Mouse (Mus musculus) thymus, postnatal 0 days (tissue): Measurements from ENCODE around the gene Tex44. TPM values are rescaled to one million over a fixed set of nuclear protein-coding genes. Genes with fewer than 3 reads are reported as not detected.
A peak's percentile ranks its signal among the peaks of the same experiment; 100 is the strongest.

Experiments used
- DNase-seq: peaks from one replicate; pipeline ENCODE4 v3.0.0-alpha.2; 2015; ENCODE audit warnings: low spot score
- polyA plus RNA-seq: library from polyadenylated mRNA; unstranded; fragments of >200 nt; fragmentation: Nextera tagmentation; extraction: Ambion mirVana; gene quantifications from 2 replicates; pipeline ENCODE4 v1.2.1, GENCODE M21; 2015

Gene Tex44
- polyA plus RNA-seq, 1 experiment from 2014 or later: 0.08 TPM

- no peak for DNase-seq
Measured at GRCm38 (mm10) chr1:86443386-86444172, 17.4 kb downstream of the Tex44 start.

- no peak for DNase-seq
Measured at GRCm38 (mm10) chr1:86447596-86448171, 21.6 kb downstream of the Tex44 start.

- DNase-seq: no peak
Measured at GRCm38 (mm10) chr1:86448272-86448671, 22.1 kb downstream of the Tex44 start.

GRCm38 (mm10) chr1:86449966-86450365 is 23.8 kb downstream of the Tex44 start:
- DNase-seq: no peak

GRCm38 (mm10) chr1:86452713-86453112 is 26.6 kb downstream of the Tex44 start:
- DNase-seq: no peak

GRCm38 (mm10) chr1:86456892-86457581 is 30.9 kb downstream of the Tex44 start:
- no peak for DNase-seq

- DNase-seq: no peak
Measured at GRCm38 (mm10) chr1:86459371-86459770, 33.2 kb downstream of the Tex44 start.

- DNase-seq: no peak
Measured at GRCm38 (mm10) chr1:86464223-86464874, 38.2 kb downstream of the Tex44 start.

- DNase-seq: no peak
Measured at GRCm38 (mm10) chr1:86464875-86465224, 38.7 kb downstream of the Tex44 start.

GRCm38 (mm10) chr1:86467416-86467815 is 41.3 kb downstream of the Tex44 start:
- DNase-seq: no peak

- no peak for DNase-seq
Measured at GRCm38 (mm10) chr1:86469876-86470275, 43.7 kb downstream of the Tex44 start.

GRCm38 (mm10) chr1:86470519-86471181 is 44.5 kb downstream of the Tex44 start:
- DNase-seq: no peak

GRCm38 (mm10) chr1:86471504-86471961 is 45.4 kb downstream of the Tex44 start:
- peak; percentile 65 for DNase-seq

GRCm38 (mm10) chr1:86472197-86472952 is 46.2 kb downstream of the Tex44 start:
- DNase-seq: no peak

- no peak for DNase-seq
Measured at GRCm38 (mm10) chr1:86473109-86473760, 47.1 kb downstream of the Tex44 start.

Other genes with a start within 250 kb of the Tex44 start
- gene B3gnt7, start 123.5 kb upstream of the Tex44 start, polyA plus RNA-seq: 0.66 and 0.98 TPM in 2 replicates
- 458 and 464 TPM in 2 replicates for gene Ncl, start 66.9 kb upstream of the Tex44 start, polyA plus RNA-seq
- 0.17 TPM in 1 of 2 replicates, not detected in the other for gene Nmur1, start 101 bp upstream of the Tex44 start, polyA plus RNA-seq
- 3,795 and 4,477 TPM in 2 replicates for gene Ptma, start 100.4 kb downstream of the Tex44 start, polyA plus RNA-seq
- gene Pde6d, start 156.3 kb downstream of the Tex44 start, polyA plus RNA-seq: 52.2 and 55.4 TPM in 2 replicates
- 35.2 and 36.5 TPM in 2 replicates for gene Cops7b, start 156.6 kb downstream of the Tex44 start, polyA plus RNA-seq
- gene Nppc, start 244.2 kb downstream of the Tex44 start, polyA plus RNA-seq: 0.93 and 1.1 TPM in 2 replicates